Mouse (Mus musculus) thymus, postnatal 0 days (tissue): Measurements from ENCODE around the gene Mff. TPM values are rescaled to one million over a fixed set of nuclear protein-coding genes. Genes with fewer than 3 reads are reported as not detected.
A peak's percentile ranks its signal among the peaks of the same experiment; 100 is the strongest.

Source experiments
- DNase-seq: peaks from one replicate; pipeline ENCODE4 v3.0.0-alpha.2; 2015; ENCODE audit warnings: low spot score
- polyA plus RNA-seq: library from polyadenylated mRNA; unstranded; fragments of >200 nt; fragmentation: Nextera tagmentation; extraction: Ambion mirVana; gene quantifications from 2 replicates; pipeline ENCODE4 v1.2.1, GENCODE M21; 2015

The Mff gene
- polyA plus RNA-seq, 1 experiment from 2014 or later, result 259 TPM

- no peak for DNase-seq
These were observed 46.4 kb downstream of the Mff start, which contains the start of gene Gm47791 for GRCm38 (mm10) chr1:82771022-82771586. Gm47791 (minus strand) TSS chr1:82771243.

- no peak for DNase-seq
These were observed 47.7 kb downstream of the Mff start for GRCm38 (mm10) chr1:82772428-82772827.

- no peak for DNase-seq
These were observed 48.5 kb downstream of the Mff start for GRCm38 (mm10) chr1:82773208-82773607.

- no peak for DNase-seq
These were observed 50.6 kb downstream of the Mff start for GRCm38 (mm10) chr1:82775293-82775692.

GRCm38 (mm10) chr1:82779388-82779966 lies 54.8 kb downstream of the Mff start:
- no peak for DNase-seq

GRCm38 (mm10) chr1:82783559-82783958 lies 58.9 kb downstream of the Mff start:
- DNase-seq, result no peak

GRCm38 (mm10) chr1:82785546-82785945 lies 60.9 kb downstream of the Mff start:
- no peak for DNase-seq

GRCm38 (mm10) chr1:82787414-82787813 lies 62.7 kb downstream of the Mff start:
- DNase-seq, result peak; percentile 36

- DNase-seq, result no peak
These were observed 63.4 kb downstream of the Mff start for GRCm38 (mm10) chr1:82788070-82788469.

GRCm38 (mm10) chr1:82791105-82791504 lies 66.4 kb downstream of the Mff start:
- no peak for DNase-seq

- no peak for DNase-seq
These were observed 67.5 kb downstream of the Mff start for GRCm38 (mm10) chr1:82792238-82792637.

- no peak for DNase-seq
These were observed 68.4 kb downstream of the Mff start for GRCm38 (mm10) chr1:82793110-82793509.

- no peak for DNase-seq
These were observed 69.3 kb downstream of the Mff start for GRCm38 (mm10) chr1:82793986-82794385.

GRCm38 (mm10) chr1:82795211-82795610 lies 70.5 kb downstream of the Mff start:
- no peak for DNase-seq

GRCm38 (mm10) chr1:82795702-82796443 lies 71.2 kb downstream of the Mff start:
- no peak for DNase-seq

- DNase-seq, result no peak
These were observed 72.4 kb downstream of the Mff start for GRCm38 (mm10) chr1:82797088-82797487.

- no peak for DNase-seq
These were observed 73.6 kb downstream of the Mff start for GRCm38 (mm10) chr1:82798304-82798703.

- no peak for DNase-seq
These were observed 74.2 kb downstream of the Mff start for GRCm38 (mm10) chr1:82798922-82799321.

GRCm38 (mm10) chr1:82801105-82801783 lies 76.6 kb downstream of the Mff start:
- DNase-seq, result no peak
